Mouse (Mus musculus): ENCODE measurements around the gene Myl10. TPM values are rescaled to one million over a fixed set of nuclear protein-coding genes. Genes with fewer than 3 reads are reported as not detected.

The Myl10 gene
- total and polyA plus RNA-seq, 3 experiments = not detected

- H3K4me1 ChIP-seq (ENCODE audit: control insufficient read depth in 1 of 2, insufficient read depth in 2 of 2) = no peaks in the 10 kb centered on the region
- in situ Hi-C loops (cut with MboI; ENCODE audit: low pct_ligation_motif_present, low pct_unique_long_range_greater_than_20kb, low sequenced_read_pairs) (no loop called here), dilution Hi-C loops (cut with MboI; ENCODE audit: extremely low pct_ligation_motif_present, extremely low pct_unique_long_range_greater_than_20kb, low sequenced_read_pairs) (no loop called here)
- no peak overlapping the region for H3K9ac ChIP-seq (ENCODE audit: insufficient read depth, low read depth)
- no peak overlapping the region for H3K4me3 ChIP-seq (replicated peaks in 1 of 3; ENCODE audit: low read depth in 2 of 3, low read length in 2 of 3, poor library complexity in 1 of 3)
- H3K27ac ChIP-seq (ENCODE audit: insufficient read depth, low read depth) = no peak overlapping the region
- TF ChIP-seq KAT2A (IDR thresholded peaks at IDR 0.05; ENCODE audit: insufficient replicate concordance, low read length) (no peak), CHD2 (IDR thresholded peaks at IDR 0.05; ENCODE audit: low read length) (no peak), HCFC1 (IDR thresholded peaks at IDR 0.05; ENCODE audit: low read depth, low read length) (no peak), GABPA (IDR thresholded peaks at IDR 0.05; ENCODE audit: insufficient replicate concordance, low read depth, low read length) (no peak), PAX5 (IDR thresholded peaks at IDR 0.05; ENCODE audit: low read length) (no peak), NELFE (IDR thresholded peaks at IDR 0.05; ENCODE audit: low read depth, low read length) (no peak), ZC3H11A (IDR thresholded peaks at IDR 0.05; ENCODE audit: low read depth, low read length) (no peak), ETS1 (conservative IDR thresholded peaks at IDR 0.05; ENCODE audit: low read depth, low read length) (no peak), BHLHE40 (IDR thresholded peaks at IDR 0.05; ENCODE audit: low read depth, low read length) (no peak), ZKSCAN1 (IDR thresholded peaks at IDR 0.05; ENCODE audit: borderline replicate concordance, low read depth, low read length) (no peak), TCF12 (IDR thresholded peaks at IDR 0.05; ENCODE audit: low read depth, low read length) (no peak), NRF1 (IDR thresholded peaks at IDR 0.05; ENCODE audit: low read depth, low read length) (no peak), CTCF (conservative IDR thresholded peaks at IDR 0.05 in 1 of 2, IDR thresholded peaks at IDR 0.05 in 1 of 2; ENCODE audit: low read depth in 2 of 2, low read length in 2 of 2) (no peak), RAD21 (IDR thresholded peaks at IDR 0.05; ENCODE audit: low read depth, low read length) (no peak), JUND (conservative IDR thresholded peaks at IDR 0.05; ENCODE audit: low read depth, low read length) (no peak), MAX (IDR thresholded peaks at IDR 0.05; ENCODE audit: low read length) (no peak), MYC (IDR thresholded peaks at IDR 0.05; ENCODE audit: low read depth, low read length) (no peak)
- peaks cover 27% of the 10 kb centered on the region for H3K27me3 ChIP-seq (replicated peaks)
- H3K79me2 ChIP-seq (replicated peaks; ENCODE audit: control insufficient read depth, extremely low read depth, insufficient read depth, poor library complexity, severe bottlenecking) = no peaks in the 10 kb centered on the region
- peaks cover 8% of the 10 kb centered on the region for H3K9me3 ChIP-seq (replicated peaks; ENCODE audit: low read length)
- no peak overlapping the region for H3K4me2 ChIP-seq (ENCODE audit: insufficient read depth, low read depth, poor library complexity, severe bottlenecking)
- H3K36me3 ChIP-seq (replicated peaks in 1 of 2; ENCODE audit: control insufficient read depth in 1 of 2, insufficient read depth in 1 of 2, low read length in 1 of 2) = no peaks in the 10 kb centered on the region
- DNase-seq (ENCODE audit: extremely low read depth) = no peak
Observed at GRCm38 (mm10) chr5:136708116-136708515, 15.2 kb downstream of the Myl10 start.

GRCm38 (mm10) chr5:136710742-136711141, 17.8 kb downstream of the Myl10 start:
- no peak for DNase-seq (ENCODE audit: extremely low read depth)
- dilution Hi-C loops (cut with MboI; ENCODE audit: extremely low pct_ligation_motif_present, extremely low pct_unique_long_range_greater_than_20kb, low sequenced_read_pairs) (no loop called here), in situ Hi-C loops (cut with MboI; ENCODE audit: low pct_ligation_motif_present, low pct_unique_long_range_greater_than_20kb, low sequenced_read_pairs) (no loop called here)
- Histone ChIP-seq H3K79me2 (replicated peaks; ENCODE audit: control insufficient read depth, extremely low read depth, insufficient read depth, poor library complexity, severe bottlenecking) (no peaks in the 10 kb centered on the region), H3K36me3 (replicated peaks in 1 of 2; ENCODE audit: control insufficient read depth in 1 of 2, insufficient read depth in 1 of 2, low read length in 1 of 2) (no peaks in the 10 kb centered on the region), H3K27ac (ENCODE audit: insufficient read depth, low read depth) (no peak overlapping the region), H3K9ac (ENCODE audit: insufficient read depth, low read depth) (no peak overlapping the region), H3K4me2 (ENCODE audit: insufficient read depth, low read depth, poor library complexity, severe bottlenecking) (no peak overlapping the region), H3K27me3 (replicated peaks) (peaks cover 44% of the 10 kb centered on the region), H3K4me1 (ENCODE audit: control insufficient read depth in 1 of 2, insufficient read depth in 2 of 2) (no peaks in the 10 kb centered on the region), H3K9me3 (replicated peaks; ENCODE audit: low read length) (peaks cover 2% of the 10 kb centered on the region), H3K4me3 (replicated peaks in 1 of 3; ENCODE audit: low read depth in 2 of 3, low read length in 2 of 3, poor library complexity in 1 of 3) (no peak overlapping the region)
- TF ChIP-seq MEF2A (IDR thresholded peaks at IDR 0.05; ENCODE audit: borderline replicate concordance, low read depth, low read length) (no peak), NRF1 (IDR thresholded peaks at IDR 0.05; ENCODE audit: low read depth, low read length) (no peak), ZC3H11A (IDR thresholded peaks at IDR 0.05; ENCODE audit: low read depth, low read length) (no peak), IRF4 (IDR thresholded peaks at IDR 0.05; ENCODE audit: low read depth, low read length) (no peak), MAFK (IDR thresholded peaks at IDR 0.05; ENCODE audit: insufficient replicate concordance, low read length) (no peak), CTCF (conservative IDR thresholded peaks at IDR 0.05 in 1 of 2, IDR thresholded peaks at IDR 0.05 in 1 of 2; ENCODE audit: low read depth in 2 of 2, low read length in 2 of 2) (no peak), NELFE (IDR thresholded peaks at IDR 0.05; ENCODE audit: low read depth, low read length) (no peak), SIN3A (IDR thresholded peaks at IDR 0.05; ENCODE audit: low read length) (no peak), ZKSCAN1 (IDR thresholded peaks at IDR 0.05; ENCODE audit: borderline replicate concordance, low read depth, low read length) (no peak), POLR2AphosphoS2 (IDR thresholded peaks at IDR 0.05; ENCODE audit: low read depth, low read length) (no peak), ELF1 (IDR thresholded peaks at IDR 0.05; ENCODE audit: low read depth, low read length) (no peak), MAZ (IDR thresholded peaks at IDR 0.05; ENCODE audit: low read depth, low read length) (no peak), RAD21 (IDR thresholded peaks at IDR 0.05; ENCODE audit: low read depth, low read length) (no peak), RCOR1 (conservative IDR thresholded peaks at IDR 0.05; ENCODE audit: low read depth, low read length) (no peak), CHD1 (IDR thresholded peaks at IDR 0.05; ENCODE audit: low read depth, low read length) (no peak), JUND (conservative IDR thresholded peaks at IDR 0.05; ENCODE audit: low read depth, low read length) (no peak)
